Mouse (Mus musculus) left cerebral cortex, postnatal 14 days (tissue): ENCODE data around the gene Gtf2f2. TPM values are rescaled to one million over a fixed set of nuclear protein-coding genes. Genes with fewer than 3 reads are reported as not detected.

Source experiments
- total RNA-seq, 2 experiments: library from RNA; stranded (reverse); gene quantifications; 2 replicates each; pipeline ENCODE4 v1.2.3; 2021

Gene Gtf2f2
- total RNA-seq, 2 experiments from 2014 or later = 16.6 to 18.5 TPM

Other genes with a start within 250 kb of the Gtf2f2 start
- 10 to 100 TPM in 1 of 2 experiments, 1 to 10 TPM in 1; 9.9 to 10.9 TPM for gene Slc25a30, start 223.8 kb downstream of the Gtf2f2 start, total RNA-seq
- gene Tpt1, start 165.8 kb downstream of the Gtf2f2 start, total RNA-seq = 1,000 to 10,000 TPM; 1,045 to 1,071 TPM
- gene Kctd4, start 55.9 kb downstream of the Gtf2f2 start, total RNA-seq = 10 to 100 TPM in 1 of 2 experiments, 1 to 10 TPM in 1; 10.0 to 14.7 TPM
- 10 to 100 TPM; 19.9 to 21.1 TPM for gene Gpalpp1, start 99.9 kb upstream of the Gtf2f2 start, total RNA-seq
- gene Nufip1, start 100.0 kb upstream of the Gtf2f2 start, total RNA-seq = 1 to 10 TPM; 7.3 to 7.9 TPM